Mouse (Mus musculus): ENCODE results near the gene Bspry.

DNA sequence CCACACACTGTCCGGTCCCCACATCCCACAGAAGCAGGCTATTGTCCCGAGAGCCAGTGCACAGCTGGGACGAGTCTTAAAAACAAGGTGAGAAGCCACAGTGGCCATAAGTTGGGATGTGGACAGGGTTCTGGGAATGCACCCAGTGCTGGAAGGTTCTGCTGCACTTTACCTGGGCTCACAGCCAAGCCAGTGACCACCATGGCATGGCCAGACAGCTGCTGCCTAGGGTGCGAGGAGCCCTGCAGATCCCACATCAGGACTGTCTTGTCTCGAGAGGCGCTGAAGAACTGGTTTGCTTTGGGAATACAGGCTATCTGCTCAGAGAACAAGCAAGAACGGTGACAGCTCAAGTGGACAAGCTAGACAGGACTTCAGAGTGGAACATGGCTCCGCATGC is 19.5 kb upstream of the Bspry start:
- no peak for TF ChIP-seq CTCF (conservative IDR thresholded peaks at IDR 0.05; ENCODE audit: insufficient read depth, insufficient read length, low read depth, low read length)
- TF ChIP-seq POLR2A (IDR thresholded peaks at IDR 0.05; ENCODE audit: low read depth, low read length) = no peak

Measured in kidney, adult 2 months (tissue).